Mouse (Mus musculus): ENCODE results near the gene Bcar1. TPM values are rescaled to one million over a fixed set of nuclear protein-coding genes. Genes with fewer than 3 reads are reported as not detected.
A peak's percentile ranks its signal among the peaks of the same experiment; 100 is the strongest.

Gene Bcar1
- polyA plus RNA-seq, 1 experiment from 2014 or later, result 5.6 TPM

- Histone ChIP-seq H3K27me3 (no peaks in the 10 kb centered on the region), H3K4me2 (no peak overlapping the region), H3K27ac (no peak overlapping the region), H3K4me1 (replicated peaks) (peaks cover 13% of the 10 kb centered on the region), H3K4me3 (replicated peaks) (no peak overlapping the region), H3K36me3 (peaks cover 35% of the 10 kb centered on the region), H3K9ac (no peak overlapping the region), H3K9me3 (replicated peaks) (no peaks in the 10 kb centered on the region)
- DNase-seq (no peak), ATAC-seq (ENCODE audit: low read depth) (no peak)
- 78% methylated on average over 10 of the region's 10 CpGs for WGBS (ENCODE audit: insufficient replicate concordance)
These were observed 37.3 kb upstream of the Bcar1 start for GRCm38 (mm10) chr8:111780697-111781424.

- peak overlapping the region; percentile 19; the same call in 1 of the 2 replicates for H3K27ac ChIP-seq
- ATAC-seq (ENCODE audit: low read depth), result peak; percentile 73
- peaks cover 16% of the 10 kb centered on the region for H3K4me1 ChIP-seq (replicated peaks)
- H3K27me3 ChIP-seq, result no peaks in the 10 kb centered on the region
- DNase-seq, result no peak
- no peak overlapping the region for H3K4me3 ChIP-seq (replicated peaks)
- no peaks in the 10 kb centered on the region for H3K9me3 ChIP-seq (replicated peaks)
- H3K36me3 ChIP-seq, result peaks cover 39% of the 10 kb centered on the region
- WGBS (ENCODE audit: insufficient replicate concordance), result 68% methylated on average over 7 of the region's 7 CpGs
- H3K4me2 ChIP-seq, result no peak overlapping the region
- H3K9ac ChIP-seq, result no peak overlapping the region
These were observed 36.1 kb upstream of the Bcar1 start for GRCm38 (mm10) chr8:111779690-111780089.

- peaks cover 22% of the 10 kb centered on the region for H3K4me1 ChIP-seq (replicated peaks)
- peaks cover 44% of the 10 kb centered on the region for H3K36me3 ChIP-seq
- H3K4me3 ChIP-seq (replicated peaks), result no peak overlapping the region
- no peak for ATAC-seq (ENCODE audit: low read depth)
- WGBS (ENCODE audit: insufficient replicate concordance), result 71% methylated on average over 7 of the region's 7 CpGs
- no peaks in the 10 kb centered on the region for H3K27me3 ChIP-seq
- no peak overlapping the region for H3K9ac ChIP-seq
- H3K9me3 ChIP-seq (replicated peaks), result no peaks in the 10 kb centered on the region
- DNase-seq, result no peak
- no peak overlapping the region for H3K27ac ChIP-seq
- H3K4me2 ChIP-seq, result no peak overlapping the region
These were observed 35.2 kb upstream of the Bcar1 start for GRCm38 (mm10) chr8:111778801-111779200.

- H3K27ac ChIP-seq, result no peak overlapping the region
- peaks cover 19% of the 10 kb centered on the region for H3K4me1 ChIP-seq (replicated peaks)
- no peak overlapping the region for H3K4me2 ChIP-seq
- no peak for DNase-seq
- H3K4me3 ChIP-seq (replicated peaks), result no peak overlapping the region
- 73% methylated on average over 4 of the region's 4 CpGs for WGBS (ENCODE audit: insufficient replicate concordance)
- H3K9me3 ChIP-seq (replicated peaks), result no peaks in the 10 kb centered on the region
- no peak overlapping the region for H3K9ac ChIP-seq
- no peaks in the 10 kb centered on the region for H3K27me3 ChIP-seq
- H3K36me3 ChIP-seq, result peaks cover 49% of the 10 kb centered on the region
- no peak for ATAC-seq (ENCODE audit: low read depth)
These were observed 32.9 kb upstream of the Bcar1 start for GRCm38 (mm10) chr8:111776492-111776891.

GRCm38 (mm10) chr8:111775766-111776165 lies 32.2 kb upstream of the Bcar1 start:
- DNase-seq, result no peak
- 84% methylated on average over 6 of the region's 6 CpGs for WGBS (ENCODE audit: insufficient replicate concordance)

GRCm38 (mm10) chr8:111773476-111773875 lies 29.9 kb upstream of the Bcar1 start:
- Histone ChIP-seq H3K27ac (no peak overlapping the region), H3K27me3 (no peaks in the 10 kb centered on the region), H3K4me2 (no peak overlapping the region), H3K4me1 (replicated peaks) (peaks cover 20% of the 10 kb centered on the region), H3K36me3 (peaks cover 54% of the 10 kb centered on the region), H3K9me3 (replicated peaks) (no peaks in the 10 kb centered on the region), H3K9ac (no peak overlapping the region), H3K4me3 (replicated peaks) (no peak overlapping the region)
- 82% methylated on average over 5 of the region's 5 CpGs for WGBS (ENCODE audit: insufficient replicate concordance)
- ATAC-seq (ENCODE audit: low read depth) (no peak), DNase-seq (no peak)

More at GRCm38 (mm10) chr8:111775766-111776165, 32.2 kb upstream of the Bcar1 start:
- Histone ChIP-seq H3K9me3 (replicated peaks) (no peaks in the 10 kb centered on the region), H3K9ac (no peak overlapping the region), H3K27ac (no peak overlapping the region), H3K4me1 (replicated peaks) (peaks cover 14% of the 10 kb centered on the region), H3K4me2 (no peak overlapping the region), H3K27me3 (no peaks in the 10 kb centered on the region), H3K4me3 (replicated peaks) (no peak overlapping the region), H3K36me3 (peaks cover 55% of the 10 kb centered on the region)
- no peak for ATAC-seq (ENCODE audit: low read depth)

- no peaks in the 10 kb centered on the region for H3K27me3 ChIP-seq
- ATAC-seq (ENCODE audit: low read depth) (no peak), DNase-seq (no peak)
- H3K4me3 ChIP-seq (replicated peaks), result no peak overlapping the region
- no peaks in the 10 kb centered on the region for H3K9me3 ChIP-seq (replicated peaks)
- 82% methylated on average over 7 of the region's 7 CpGs for WGBS (ENCODE audit: insufficient replicate concordance)
- no peak overlapping the region for H3K9ac ChIP-seq
- peaks cover 54% of the 10 kb centered on the region for H3K36me3 ChIP-seq
- peaks cover 20% of the 10 kb centered on the region for H3K4me1 ChIP-seq (replicated peaks)
- H3K27ac ChIP-seq, result no peak overlapping the region
- H3K4me2 ChIP-seq, result no peak overlapping the region
These were observed 29.4 kb upstream of the Bcar1 start for GRCm38 (mm10) chr8:111773057-111773456.

GRCm38 (mm10) chr8:111772083-111772482 lies 28.5 kb upstream of the Bcar1 start:
- ATAC-seq (ENCODE audit: low read depth), result no peak

GRCm38 (mm10) chr8:111771625-111772020 lies 28.0 kb upstream of the Bcar1 start:
- no peaks in the 10 kb centered on the region for H3K9me3 ChIP-seq (replicated peaks)
- H3K9ac ChIP-seq, result no peak overlapping the region
- 88% methylated on average over 6 of the region's 6 CpGs for WGBS (ENCODE audit: insufficient replicate concordance)
- H3K4me1 ChIP-seq (replicated peaks), result peaks cover 20% of the 10 kb centered on the region
- H3K36me3 ChIP-seq, result peaks cover 58% of the 10 kb centered on the region
- no peak for DNase-seq
- no peak overlapping the region for H3K4me3 ChIP-seq (replicated peaks)
- no peak for ATAC-seq (ENCODE audit: low read depth)
- H3K4me2 ChIP-seq, result no peak overlapping the region
- no peaks in the 10 kb centered on the region for H3K27me3 ChIP-seq
- H3K27ac ChIP-seq, result no peak overlapping the region

More at GRCm38 (mm10) chr8:111772083-111772482, 28.5 kb upstream of the Bcar1 start:
- WGBS (ENCODE audit: insufficient replicate concordance), result 83% methylated on average over 9 of the region's 9 CpGs
- Histone ChIP-seq H3K4me2 (no peak overlapping the region), H3K27ac (no peak overlapping the region), H3K4me1 (replicated peaks) (peaks cover 20% of the 10 kb centered on the region), H3K4me3 (replicated peaks) (no peak overlapping the region), H3K27me3 (no peaks in the 10 kb centered on the region), H3K36me3 (peaks cover 59% of the 10 kb centered on the region), H3K9me3 (replicated peaks) (no peaks in the 10 kb centered on the region), H3K9ac (no peak overlapping the region)
- no peak for DNase-seq

GRCm38 (mm10) chr8:111770958-111771624 lies 27.5 kb upstream of the Bcar1 start:
- Histone ChIP-seq H3K27me3 (no peaks in the 10 kb centered on the region), H3K27ac (no peak overlapping the region), H3K4me2 (no peak overlapping the region), H3K4me1 (replicated peaks) (peaks cover 20% of the 10 kb centered on the region), H3K4me3 (replicated peaks) (no peak overlapping the region), H3K9me3 (replicated peaks) (no peaks in the 10 kb centered on the region), H3K36me3 (peaks cover 61% of the 10 kb centered on the region), H3K9ac (no peak overlapping the region)
- ATAC-seq (ENCODE audit: low read depth) (no peak), DNase-seq (no peak)
- WGBS (ENCODE audit: insufficient replicate concordance), result 71% methylated on average over 5 of the region's 5 CpGs

- peaks cover 71% of the 10 kb centered on the region for H3K36me3 ChIP-seq
- H3K9ac ChIP-seq, result no peak overlapping the region
- peaks cover 18% of the 10 kb centered on the region for H3K4me1 ChIP-seq (replicated peaks)
- WGBS (ENCODE audit: insufficient replicate concordance), result 72% methylated on average over 12 of the region's 12 CpGs
- DNase-seq (no peak), ATAC-seq (ENCODE audit: low read depth) (no peak)
- H3K4me3 ChIP-seq (replicated peaks), result no peak overlapping the region
- H3K27me3 ChIP-seq, result no peaks in the 10 kb centered on the region
- H3K27ac ChIP-seq, result no peak overlapping the region
- no peaks in the 10 kb centered on the region for H3K9me3 ChIP-seq (replicated peaks)
- no peak overlapping the region for H3K4me2 ChIP-seq
These were observed 26.3 kb upstream of the Bcar1 start for GRCm38 (mm10) chr8:111769764-111770428.
